Mouse (Mus musculus) small intestine, adult 2 months (tissue): ENCODE measurements around the gene Xndc1.

Experiments
- CTCF ChIP-seq: fragments of 200-500 bp; IDR thresholded peaks from 2 replicates; pipeline ENCODE4 v1.5.1; 2012; ENCODE audit warnings: low read depth, mild to moderate bottlenecking, control low read depth, inconsistent platforms, low read length, moderate library complexity, mixed read lengths; ENCODE audit not compliant: insufficient replicate concordance, insufficient read length; ENCODE audit errors: extremely low read depth
- POLR2A ChIP-seq: fragments of 200-500 bp; IDR thresholded peaks from 2 replicates; pipeline ENCODE4 v1.6.1; 2012; ENCODE audit warnings: low read depth, mild to moderate bottlenecking, control low read depth, inconsistent platforms, low read length, moderate library complexity

GRCm38 (mm10) chr7:102113151-102113729 lies 47.9 kb downstream of the Xndc1 start:
- TF ChIP-seq CTCF (no peak), POLR2A (no peak)
